Mouse (Mus musculus) megakaryocyte-erythroid progenitor cell, adult 5-6 weeks (primary cell): ENCODE measurements around the gene Sh2d5. TPM values are rescaled to one million over a fixed set of nuclear protein-coding genes. Genes with fewer than 3 reads are reported as not detected.

Experiments
- ATAC-seq: replicated peaks from 2 replicates; pipeline ENCODE4 v1.8.0; 2016; ENCODE audit warnings: mild to moderate bottlenecking, inconsistent platforms; ENCODE audit not compliant: severe bottlenecking, poor library complexity, low FRiP score, low TSS enrichment
- total RNA-seq, 2 experiments: library from RNA; stranded (forward) in 1 of 2; stranded (reverse) in 1 of 2; fragments of 200-1000, 215-1000 nt in 1 of 2; fragments of >200 nt in 1 of 2; fragmentation: Nextera tagmentation in 1 of 2; gene quantifications; 2 replicates each; pipeline ENCODE4 v1.2.3; 2014 to 2017

Sh2d5 gene
- total RNA-seq, 2 experiments from 2014 or later: 1.8 to 1.9 TPM

DNA sequence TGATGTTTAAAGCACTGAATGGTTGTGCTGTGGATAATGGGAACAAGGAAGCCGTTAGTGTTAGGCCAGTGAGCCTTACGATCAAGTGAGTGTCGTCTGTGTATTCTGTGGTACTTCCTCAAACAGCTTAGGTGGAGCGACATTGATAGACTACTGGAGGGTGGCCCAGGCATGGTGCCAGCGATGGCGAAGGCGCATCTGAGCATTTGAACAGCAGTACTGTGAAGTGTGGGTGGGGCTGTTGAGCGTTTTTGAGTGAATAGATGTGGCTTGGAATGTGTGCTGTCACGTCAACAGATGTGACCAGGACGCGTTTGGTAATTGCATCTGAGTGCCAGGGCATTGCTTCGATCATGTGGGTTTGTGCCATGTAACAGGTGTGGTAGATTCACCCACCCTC is 57.5 kb downstream of the Sh2d5 start:
- no peak for ATAC-seq

DNA sequence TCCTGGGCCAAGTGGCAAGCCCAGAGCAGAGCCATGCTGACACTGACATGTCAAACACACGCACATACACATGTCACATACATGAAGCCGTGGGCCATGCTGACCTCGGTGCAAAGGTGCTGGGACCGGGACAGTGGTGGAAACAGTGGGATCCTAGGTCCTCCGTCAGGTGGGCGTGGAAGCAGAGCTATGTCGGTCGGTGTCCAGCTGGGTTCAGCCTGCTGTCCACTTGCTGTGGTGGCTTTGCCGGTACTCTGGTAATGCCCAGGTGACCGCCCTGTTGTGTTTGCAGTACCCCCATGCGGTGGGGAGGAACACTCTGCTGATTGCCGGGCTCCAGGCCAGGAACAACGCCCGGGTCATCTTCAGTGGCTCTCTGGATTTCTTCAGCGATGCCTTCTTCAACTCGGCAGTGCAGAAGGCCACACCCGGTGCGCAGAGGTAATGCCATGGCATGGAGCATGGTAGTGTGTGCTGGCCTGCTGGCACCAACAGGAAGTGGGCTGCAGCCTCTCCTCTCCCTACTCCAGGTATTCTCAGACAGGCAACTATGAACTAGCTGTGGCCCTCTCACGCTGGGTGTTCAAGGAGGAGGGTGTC is 60.2 kb downstream of the Sh2d5 start:
- no peak for ATAC-seq

Other genes with a start within 250 kb of the Sh2d5 start
- gene Hp1bp3, start 34.1 kb upstream of the Sh2d5 start, total RNA-seq (2014; fragmentation: Nextera tagmentation): 131 and 139 TPM in 2 replicates
- 178 and 269 TPM in 2 replicates for gene Hp1bp3, start 34.1 kb upstream of the Sh2d5 start, total RNA-seq (2017)
- 0.37 and 0.62 TPM in 2 replicates for gene Kif17, start within 50 bp of the Sh2d5 start, total RNA-seq (2014; fragmentation: Nextera tagmentation)
- gene Kif17, start within 50 bp of the Sh2d5 start, total RNA-seq (2017): 1.3 TPM in 1 of 2 replicates, not detected in the other
- 113 and 127 TPM in 2 replicates for gene Ddost, start 54.3 kb downstream of the Sh2d5 start, total RNA-seq (2014; fragmentation: Nextera tagmentation)
- gene Ddost, start 54.3 kb downstream of the Sh2d5 start, total RNA-seq (2017): 84.1 and 122 TPM in 2 replicates
- gene Pink1, start 75.9 kb downstream of the Sh2d5 start, total RNA-seq (2014; fragmentation: Nextera tagmentation): 21.8 and 27.8 TPM in 2 replicates
- gene Pink1, start 75.9 kb downstream of the Sh2d5 start, total RNA-seq (2017): 20.6 and 38.0 TPM in 2 replicates
- gene Cda, start 117.6 kb downstream of the Sh2d5 start, total RNA-seq (2014; fragmentation: Nextera tagmentation): 2.6 TPM in 1 of 2 replicates, not detected in the other
- gene Cda, start 117.6 kb downstream of the Sh2d5 start, total RNA-seq (2017): not detected in 2 replicates
- gene Fam43b, start 146.1 kb downstream of the Sh2d5 start, total RNA-seq (2014; fragmentation: Nextera tagmentation): not detected in 2 replicates
- gene Fam43b, start 146.1 kb downstream of the Sh2d5 start, total RNA-seq (2017): not detected in 2 replicates
- gene Mul1, start 184.3 kb downstream of the Sh2d5 start, total RNA-seq (2014; fragmentation: Nextera tagmentation): 13.2 and 18.1 TPM in 2 replicates
- gene Mul1, start 184.3 kb downstream of the Sh2d5 start, total RNA-seq (2017): 3.2 and 10.2 TPM in 2 replicates
- gene Camk2n1, start 203.9 kb downstream of the Sh2d5 start, total RNA-seq (2014; fragmentation: Nextera tagmentation): not detected in 2 replicates
- 0.05 TPM in 1 of 2 replicates, not detected in the other for gene Camk2n1, start 203.9 kb downstream of the Sh2d5 start, total RNA-seq (2017)